Mouse (Mus musculus) erythroblast, embryonic 14.5 days (primary cell): Measurements from ENCODE around the gene St6galnac1.

ENCODE experiments used
- GATA1 ChIP-seq: IDR thresholded peaks from 2 replicates; pipeline ENCODE4 v1.6.1; 2012; ENCODE audit warnings: low read length, inconsistent platforms, mixed read lengths
- TAL1 ChIP-seq: IDR thresholded peaks from 3 replicates; pipeline ENCODE4 v1.6.1; 2012; ENCODE audit warnings: low read length, inconsistent platforms, mixed read lengths

- no peak for TF ChIP-seq GATA1
- TF ChIP-seq TAL1 = no peak
These were observed 27.4 kb upstream of the St6galnac1 start for GRCm38 (mm10) chr11:116802709-116803108.
